Mouse (Mus musculus) spleen, postnatal 10 days (tissue): ENCODE measurements at regions not wholly inside any gene's neighbourhood (a gene's known extent, or its start where the extent isn't known, plus 50 kb on each side); places are given as distances from the start of the nearest gene placed in this dataset.
"Not testable (repeated sequence)": the region's sequence is repeated elsewhere in the genome, so short reads cannot be mapped to it uniquely, and the experiment has no call there.

Source experiments
- DNase-seq, 2 experiments: peaks; one replicate each; pipeline ENCODE4 v3.0.0; 2021 to 2022; ENCODE audit warnings: low spot score in 2 of 2

- no peak for DNase-seq
Observed at GRCm38 (mm10) chr17:66206074-66206473, 82.8 kb downstream of the Ddx11 start.

- not testable (repeated sequence) for DNase-seq
Observed at GRCm38 (mm10) chr17:66207653-66208497, 84.6 kb downstream of the Ddx11 start.

GRCm38 (mm10) chr17:66208803-66209515 lies 85.6 kb downstream of the Ddx11 start:
- DNase-seq: not testable (repeated sequence)

- no peak for DNase-seq
Observed at GRCm38 (mm10) chr17:66211561-66211960, 88.2 kb downstream of the Ddx11 start.

GRCm38 (mm10) chr17:66212616-66213015 lies 89.3 kb downstream of the Ddx11 start:
- DNase-seq: no peak

- no peak for DNase-seq
Observed at GRCm38 (mm10) chr17:66218321-66218720, 95.0 kb downstream of the Ddx11 start.

GRCm38 (mm10) chr17:66219669-66220435 lies 96.5 kb downstream of the Ddx11 start:
- no peak for DNase-seq

GRCm38 (mm10) chr17:66221256-66221655 lies 97.9 kb downstream of the Ddx11 start:
- DNase-seq: peak; percentile 16 to 66

GRCm38 (mm10) chr17:66223711-66224110 lies 100.4 kb downstream of the Ddx11 start:
- no peak for DNase-seq

GRCm38 (mm10) chr17:66224241-66224640 lies 100.9 kb downstream of the Ddx11 start:
- DNase-seq: no peak

- DNase-seq: no peak
Observed at GRCm38 (mm10) chr17:66232391-66232790, 109.1 kb downstream of the Ddx11 start.

- DNase-seq: no peak
Observed at GRCm38 (mm10) chr17:66232891-66233421, 109.6 kb downstream of the Ddx11 start.

GRCm38 (mm10) chr17:66233451-66233951 lies 110.2 kb downstream of the Ddx11 start:
- DNase-seq: no peak

- no peak for DNase-seq
Observed at GRCm38 (mm10) chr17:66234432-66234831, 111.1 kb downstream of the Ddx11 start.

GRCm38 (mm10) chr17:66235096-66235805 lies 111.9 kb downstream of the Ddx11 start:
- peak; percentile 61 to 80 for DNase-seq

- DNase-seq: no peak
Observed at GRCm38 (mm10) chr17:66235806-66236335, 112.6 kb downstream of the Ddx11 start.

- no peak for DNase-seq
Observed at GRCm38 (mm10) chr17:66241868-66242622, 118.7 kb downstream of the Ddx11 start.

- no peak for DNase-seq
Observed at GRCm38 (mm10) chr17:66244183-66244582, 120.9 kb downstream of the Ddx11 start.

GRCm38 (mm10) chr17:66246031-66246534 lies 122.8 kb downstream of the Ddx11 start:
- no peak for DNase-seq

GRCm38 (mm10) chr17:66251495-66251894 lies 128.2 kb downstream of the Ddx11 start:
- DNase-seq: no peak
